Mouse (Mus musculus) myocyte (in vitro differentiated cells): Measurements from ENCODE around the gene Kti12. TPM values are rescaled to one million over a fixed set of nuclear protein-coding genes. Genes with fewer than 3 reads are reported as not detected.

Source experiments
- H3K27me3 ChIP-seq: one replicate; pipeline ENCODE4 v1.6.1; 2011; ENCODE audit not compliant: control insufficient read depth, insufficient read depth, insufficient read length
- H3K36me3 ChIP-seq: one replicate; pipeline ENCODE4 v1.6.1; 2011; ENCODE audit not compliant: control insufficient read depth, insufficient read depth
- H3K4me2 ChIP-seq: one replicate; pipeline ENCODE4 v1.6.1; 2011; ENCODE audit warnings: low read depth, control low read depth
- H3K4me3 ChIP-seq: one replicate; pipeline ENCODE4 v1.5.1; 2011; ENCODE audit warnings: mild to moderate bottlenecking, control low read depth, moderate library complexity
- H3K79me2 ChIP-seq: one replicate; pipeline ENCODE4 v1.6.1; 2011; ENCODE audit not compliant: control insufficient read depth, insufficient read depth
- H3ac ChIP-seq: one replicate; pipeline ENCODE4 v1.6.1; 2011; ENCODE audit not compliant: control insufficient read depth, insufficient read length
- CEBPB ChIP-seq: IDR thresholded peaks from 2 replicates; pipeline ENCODE4 v1.6.1; 2011; ENCODE audit warnings: mild to moderate bottlenecking, moderate library complexity; ENCODE audit not compliant: poor library complexity, insufficient read depth, severe bottlenecking
- E2F4 ChIP-seq: IDR thresholded peaks from one replicate; pipeline ENCODE4 v1.6.1; 2011; ENCODE audit warnings: mild to moderate bottlenecking, control low read depth, moderate library complexity; ENCODE audit not compliant: insufficient read depth
- MAX ChIP-seq: IDR thresholded peaks from one replicate; pipeline ENCODE4 v1.6.1; 2011; ENCODE audit warnings: low read depth, mild to moderate bottlenecking, control low read depth
- MYOD1 ChIP-seq, 3 experiments: IDR thresholded peaks; one replicate each; pipeline ENCODE4 v1.6.1; 2011; ENCODE audit warnings: control low read depth in 2 of 3, low read depth in 2 of 3, mild to moderate bottlenecking in 2 of 3, moderate library complexity in 1 of 3; ENCODE audit not compliant: insufficient read length in 2 of 3, control insufficient read depth in 1 of 3
- MYOG ChIP-seq, 3 experiments: IDR thresholded peaks; one replicate each; pipeline ENCODE4 v1.6.1; 2011; ENCODE audit warnings: control low read depth in 2 of 3, low read depth in 2 of 3, mild to moderate bottlenecking in 2 of 3; ENCODE audit not compliant: insufficient read length in 2 of 3, control insufficient read depth in 1 of 3, insufficient read depth in 1 of 3
- POLR2A ChIP-seq: IDR thresholded peaks from one replicate; pipeline ENCODE4 v1.6.1; 2011; ENCODE audit warnings: low read depth, mild to moderate bottlenecking, control low read depth, moderate library complexity; ENCODE audit not compliant: insufficient read length
- POLR2AphosphoS2 ChIP-seq: IDR thresholded peaks from one replicate; pipeline ENCODE4 v1.6.1; 2011; ENCODE audit warnings: low read depth, control low read depth; ENCODE audit not compliant: insufficient read length
- REST ChIP-seq: IDR thresholded peaks from one replicate; pipeline ENCODE4 v1.6.1; 2011; ENCODE audit warnings: mild to moderate bottlenecking, control low read depth, moderate library complexity; ENCODE audit not compliant: insufficient read depth, insufficient read length
- SRF ChIP-seq: IDR thresholded peaks from one replicate; pipeline ENCODE4 v1.6.1; 2011; ENCODE audit warnings: low read depth; ENCODE audit not compliant: control insufficient read depth, insufficient read length
- TCF12 ChIP-seq: IDR thresholded peaks from one replicate; pipeline ENCODE4 v1.6.1; 2011; ENCODE audit warnings: mild to moderate bottlenecking, control low read depth; ENCODE audit not compliant: poor library complexity, insufficient read depth, severe bottlenecking
- TCF3 ChIP-seq: IDR thresholded peaks from one replicate; pipeline ENCODE4 v1.6.1; 2011; ENCODE audit warnings: low read depth, control low read depth; ENCODE audit not compliant: insufficient read length
- USF1 ChIP-seq: IDR thresholded peaks from one replicate; pipeline ENCODE4 v1.6.1; 2011; ENCODE audit warnings: low read depth, mild to moderate bottlenecking, control low read depth, moderate library complexity
- polyA plus RNA-seq: library from polyadenylated mRNA; unstranded; fragments of >200 nt; fragmentation: generic; extraction: Trizol; gene quantifications from one replicate; pipeline ENCODE4 v1.2.1, GENCODE M21; 2012; ENCODE audit warnings: missing spikeins

Kti12 gene
- polyA plus RNA-seq, 1 experiment, result 30.7 TPM

DNA sequence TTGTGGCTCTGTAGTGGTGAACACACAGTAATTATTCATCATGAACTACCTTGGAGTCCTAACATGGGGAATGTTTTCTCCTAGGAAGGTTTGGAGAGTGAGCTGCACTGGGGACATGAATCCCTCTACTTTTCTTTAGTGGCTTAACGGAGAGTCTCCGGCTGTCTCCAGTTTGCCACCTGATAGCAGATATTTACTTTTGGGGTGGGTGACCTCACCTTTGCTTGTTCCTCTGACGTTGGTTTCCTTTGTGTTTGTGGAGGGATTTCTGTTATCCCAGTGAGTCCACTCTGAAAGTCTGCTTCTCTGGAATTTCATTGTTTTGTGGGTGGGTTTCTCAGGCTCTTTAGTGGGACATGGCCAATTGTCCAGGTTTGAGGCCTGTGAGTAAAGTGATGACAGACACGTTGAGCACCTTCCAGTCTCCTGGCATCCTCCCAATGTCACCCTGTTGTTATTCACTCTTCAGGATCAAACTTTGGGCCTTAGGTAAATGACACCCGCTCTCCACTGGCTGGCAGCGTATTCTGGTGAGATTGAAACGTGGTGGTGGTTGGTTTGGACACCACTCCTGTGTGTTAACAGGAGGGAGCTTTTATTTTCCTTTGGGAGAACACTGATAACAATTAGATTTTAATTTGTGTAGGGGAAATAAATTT, 5.5 kb upstream of the Kti12 start:
- Histone ChIP-seq H3K79me2 (peaks cover 35% of the 10 kb centered on the region), H3K27me3 (no peaks in the 10 kb centered on the region), H3K4me3 (no peak overlapping the region), H3ac (no peak overlapping the region), H3K4me2 (no peak overlapping the region), H3K36me3 (no peaks in the 10 kb centered on the region)
- no peak for TF ChIP-seq MYOG (IDR thresholded peaks at IDR 0.05; ENCODE audit: control insufficient read depth in 1 of 3, insufficient read depth in 1 of 3, insufficient read length in 2 of 3, low read depth in 2 of 3)
- no peak for TF ChIP-seq REST
- TF ChIP-seq POLR2AphosphoS2, result no peak
- TF ChIP-seq CEBPB, result no peak
- no peak for TF ChIP-seq POLR2A
- no peak for TF ChIP-seq E2F4
- TF ChIP-seq TCF3, result no peak
- TF ChIP-seq USF1, result no peak
- no peak for TF ChIP-seq MAX
- no peak for TF ChIP-seq TCF12
- no peak for TF ChIP-seq MYOD1 (IDR thresholded peaks at IDR 0.05; ENCODE audit: control insufficient read depth in 1 of 3, insufficient read length in 2 of 3, low read depth in 2 of 3)
- TF ChIP-seq SRF, result no peak

DNA sequence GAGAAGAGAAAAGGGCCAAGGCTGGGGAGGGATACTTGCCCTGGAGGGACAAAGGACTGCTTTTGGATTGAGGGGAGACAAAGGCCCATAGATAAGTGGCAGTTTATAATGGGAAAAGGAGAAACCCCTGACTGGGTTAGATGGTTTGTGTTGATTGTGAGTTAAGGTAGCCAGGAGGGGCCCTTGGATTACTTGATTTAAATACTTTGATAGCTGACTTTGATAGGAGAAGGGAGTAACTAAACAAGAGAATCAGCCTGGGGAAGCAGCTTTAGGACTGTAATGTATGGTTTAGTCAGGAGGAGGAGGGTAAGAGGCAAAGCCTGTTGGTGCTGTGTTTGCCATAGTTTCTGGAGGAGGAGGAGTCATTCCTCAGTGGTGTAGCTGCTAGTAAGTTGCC, 4.2 kb upstream of the Kti12 start:
- no peak for TF ChIP-seq TCF12
- no peak for TF ChIP-seq TCF3
- TF ChIP-seq SRF, result no peak
- TF ChIP-seq MYOD1 (IDR thresholded peaks at IDR 0.05; ENCODE audit: control insufficient read depth in 1 of 3, insufficient read length in 2 of 3, low read depth in 2 of 3), result no peak
- no peak for TF ChIP-seq POLR2AphosphoS2
- no peak for TF ChIP-seq MAX
- TF ChIP-seq USF1, result no peak
- TF ChIP-seq E2F4, result no peak
- no peak for TF ChIP-seq CEBPB
- no peak for TF ChIP-seq MYOG (IDR thresholded peaks at IDR 0.05; ENCODE audit: control insufficient read depth in 1 of 3, insufficient read depth in 1 of 3, insufficient read length in 2 of 3, low read depth in 2 of 3)
- no peak for TF ChIP-seq POLR2A
- TF ChIP-seq REST, result no peak
- Histone ChIP-seq H3K79me2 (peaks cover 35% of the 10 kb centered on the region), H3ac (no peak overlapping the region), H3K4me2 (no peak overlapping the region), H3K36me3 (no peaks in the 10 kb centered on the region), H3K4me3 (no peak overlapping the region), H3K27me3 (no peaks in the 10 kb centered on the region)

GRCm38 (mm10) chr4:108845824-108846569, 1.6 kb upstream of the Kti12 start:
- Histone ChIP-seq H3K27me3 (no peaks in the 10 kb centered on the region), H3K4me2 (no peak overlapping the region), H3K36me3 (no peaks in the 10 kb centered on the region), H3K79me2 (peaks cover 37% of the 10 kb centered on the region), H3K4me3 (no peak overlapping the region), H3ac (no peak overlapping the region)
- TF ChIP-seq POLR2A (no peak), TCF12 (no peak)

- Histone ChIP-seq H3K4me3 (peak within 1 kb of the TSS; percentile 47), H3K79me2 (peaks cover 16% of the 10 kb centered on the region), H3K4me2 (peak within 1 kb of the TSS; percentile 94), H3K36me3 (no peaks in the 10 kb centered on the region), H3ac (peak within 1 kb of the TSS; percentile 72), H3K27me3 (no peaks in the 10 kb centered on the region)
- TF ChIP-seq POLR2AphosphoS2, result no peak
- no peak for TF ChIP-seq MAX
- TF ChIP-seq TCF3, result no peak
- no peak for TF ChIP-seq POLR2A
- TF ChIP-seq USF1, result no peak
Measured at GRCm38 (mm10) chr4:108848505-108848848, 892 bp downstream of the Kti12 start, which contains the start of gene A730015C16Rik. Gene A730015C16Rik (minus strand): TSS chr4:108848619.

GRCm38 (mm10) chr4:108866806-108867205, 19.2 kb downstream of the Kti12 start:
- no peaks in the 10 kb centered on the region for H3K79me2 ChIP-seq
- TF ChIP-seq TCF12 (no peak), POLR2AphosphoS2 (no peak), POLR2A (no peak), TCF3 (no peak), MYOD1 (IDR thresholded peaks at IDR 0.05; ENCODE audit: control insufficient read depth in 1 of 3, insufficient read length in 2 of 3, low read depth in 2 of 3) (no peak)
- no peaks in the 10 kb centered on the region for H3K27me3 ChIP-seq
- H3K36me3 ChIP-seq, result no peaks in the 10 kb centered on the region
- no peak overlapping the region for H3K4me3 ChIP-seq
- no peak overlapping the region for H3K4me2 ChIP-seq
- H3ac ChIP-seq, result no peak overlapping the region
